Mouse (Mus musculus) natural killer cell, adult 2 months (primary cell): ENCODE data around the gene Smug1.

Experiments used
- DNase-seq, 2 experiments: peaks; one replicate each; pipeline ENCODE4 v3.0.0; 2022; ENCODE audit warnings: low spot score in 2 of 2

Smug1 gene

DNA sequence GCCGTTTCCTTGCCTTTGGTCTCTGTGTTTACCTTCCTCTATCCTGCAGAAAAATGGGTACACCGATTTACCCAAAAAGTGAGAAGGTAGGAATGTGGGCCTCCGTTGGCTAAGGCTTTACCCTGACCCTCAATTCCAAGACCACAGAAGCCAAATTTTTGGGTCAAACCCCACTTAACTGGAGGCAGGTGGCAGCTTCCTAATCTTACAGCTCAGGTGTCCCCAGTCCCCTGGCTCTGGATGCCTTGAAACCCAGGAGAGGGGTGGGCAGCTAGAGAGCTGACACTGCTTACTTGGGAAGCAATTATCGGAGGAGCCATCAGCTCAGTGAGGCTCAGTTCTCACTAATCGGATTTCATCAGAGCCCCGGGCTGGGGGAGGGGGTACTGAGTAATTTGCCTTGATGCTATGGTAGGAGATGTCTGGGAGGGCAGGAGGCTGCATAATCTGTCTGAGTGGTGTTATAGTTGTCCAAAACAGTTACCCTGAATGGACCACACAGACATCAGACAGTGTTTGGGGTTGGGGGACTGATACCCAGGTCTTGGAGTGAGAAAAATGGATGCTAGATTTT, at the start of gene Smug1:
TSS of gene Smug1 (minus strand) at position 51 of the 574 bp plus-strand sequence.
- no peak for DNase-seq

- DNase-seq = no peak
These were observed 49.2 kb upstream of the Smug1 start for GRCm38 (mm10) chr15:103216052-103216451.

GRCm38 (mm10) chr15:103214971-103215907, 48.3 kb upstream of the Smug1 start:
- peak; percentile 75 to 77 for DNase-seq

DNA sequence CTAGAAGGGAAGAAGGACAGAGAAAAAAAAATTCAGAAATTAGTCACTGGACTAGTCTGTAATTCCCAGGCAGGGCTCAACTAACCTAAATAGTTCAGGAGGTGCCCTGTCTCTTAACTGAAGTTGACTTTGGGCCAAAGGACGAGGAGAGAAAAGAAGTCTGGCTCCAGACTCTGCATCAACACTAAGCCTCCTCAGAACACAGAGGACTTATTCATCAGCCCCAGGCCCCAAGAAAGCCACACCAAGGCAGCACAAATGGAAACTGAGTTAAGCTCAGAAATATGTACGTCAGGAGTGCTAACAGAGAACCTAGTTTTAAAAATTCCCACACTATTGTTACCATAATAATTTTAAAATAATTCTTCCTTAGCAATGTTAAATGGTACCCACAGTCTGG, 47.3 kb upstream of the Smug1 start:
- no peak for DNase-seq

GRCm38 (mm10) chr15:103205156-103205555, 38.3 kb upstream of the Smug1 start:
- no peak for DNase-seq

- no peak for DNase-seq
These were observed 35.3 kb upstream of the Smug1 start for GRCm38 (mm10) chr15:103202088-103202793.

- DNase-seq = no peak
These were observed 30.9 kb upstream of the Smug1 start for GRCm38 (mm10) chr15:103197785-103198184.

- DNase-seq = no peak
These were observed 29.9 kb upstream of the Smug1 start for GRCm38 (mm10) chr15:103196835-103197234.

DNA sequence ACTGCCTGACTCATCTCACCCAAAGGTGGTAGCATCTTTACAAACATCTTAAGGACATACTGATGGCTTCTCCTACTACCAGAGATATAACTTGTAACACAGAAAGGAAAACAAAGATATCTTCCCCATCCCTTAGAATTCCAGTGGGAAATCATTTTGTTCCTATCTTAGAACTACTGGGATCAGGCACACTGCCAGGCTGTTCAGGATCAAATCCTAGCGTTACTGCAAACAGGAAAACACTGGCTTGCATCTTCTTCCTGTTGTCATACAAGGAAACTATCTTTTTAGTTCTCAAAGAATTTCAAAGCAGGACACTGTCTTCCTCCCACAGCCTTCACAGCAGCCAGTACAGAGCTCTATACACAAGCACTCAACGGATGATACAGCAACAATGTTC, 26.7 kb upstream of the Smug1 start:
- DNase-seq = no peak

DNA sequence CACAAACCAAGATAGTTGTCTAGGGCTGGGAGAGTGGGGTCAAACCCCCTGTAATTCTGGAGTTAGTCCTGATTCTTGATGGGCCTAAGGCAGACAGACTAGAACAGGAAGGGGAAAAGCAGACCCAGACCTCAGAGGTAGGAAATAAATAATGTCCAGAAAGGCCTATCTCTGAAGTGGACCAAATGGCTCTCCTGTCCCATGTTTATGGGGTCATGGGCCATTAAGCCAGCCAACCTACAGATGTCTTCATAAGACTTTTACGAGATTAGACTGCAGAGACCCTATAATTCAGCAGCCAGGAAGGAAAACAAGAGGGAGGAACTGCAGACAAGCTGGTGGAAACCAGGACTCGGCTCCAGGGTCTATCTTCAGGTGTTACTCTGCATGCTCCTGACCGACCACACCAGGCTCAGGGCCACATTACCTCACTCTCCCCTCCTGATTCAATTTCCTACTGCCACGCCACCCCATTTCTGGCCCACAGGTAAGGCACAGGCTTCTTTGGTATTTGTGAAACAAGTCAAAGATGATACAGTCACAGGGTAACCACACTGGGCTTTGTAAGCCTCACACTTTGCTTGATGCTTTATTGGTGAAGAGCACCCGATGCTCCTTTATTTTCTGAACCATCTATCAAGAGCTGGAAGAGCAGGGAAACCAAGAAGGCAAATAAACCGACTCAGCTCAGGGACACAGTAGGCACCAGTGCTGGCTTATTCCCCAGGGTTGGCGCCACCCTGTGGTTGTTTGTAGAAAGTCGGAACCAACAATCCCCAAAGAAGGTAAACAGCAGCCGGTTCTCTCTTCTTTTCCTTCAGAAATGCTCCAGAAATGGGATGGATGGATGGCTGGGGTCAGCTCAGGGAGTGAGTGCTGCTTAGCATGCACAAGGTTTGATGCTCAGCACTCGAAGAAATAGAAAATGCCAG, 23.9 kb upstream of the Smug1 start:
- DNase-seq = peak in 1 of 2 experiments; percentile 39

- no peak for DNase-seq
These were observed 23.2 kb upstream of the Smug1 start for GRCm38 (mm10) chr15:103190083-103190482.

DNA sequence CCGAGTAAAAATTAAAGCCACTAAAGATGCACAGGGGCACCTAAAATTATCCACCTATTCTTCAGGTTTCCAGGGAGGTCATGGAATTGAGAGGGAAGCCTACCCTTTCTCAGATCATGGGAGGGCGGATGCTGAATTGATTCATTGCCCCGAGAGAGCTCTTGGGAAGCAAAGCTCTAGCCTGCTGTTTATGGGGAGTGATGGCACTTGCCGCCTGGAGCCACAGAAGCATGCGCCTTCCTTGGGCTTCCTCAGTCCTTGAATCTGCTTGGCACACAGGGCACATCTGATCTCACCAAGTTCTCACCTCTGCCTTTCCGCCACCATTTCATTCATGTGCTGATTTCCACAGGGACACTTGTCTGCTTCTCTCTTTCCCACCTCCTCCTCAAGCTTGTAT, 20.9 kb upstream of the Smug1 start:
- no peak for DNase-seq

- DNase-seq = no peak
These were observed 18.7 kb upstream of the Smug1 start for GRCm38 (mm10) chr15:103185462-103186198.

DNA sequence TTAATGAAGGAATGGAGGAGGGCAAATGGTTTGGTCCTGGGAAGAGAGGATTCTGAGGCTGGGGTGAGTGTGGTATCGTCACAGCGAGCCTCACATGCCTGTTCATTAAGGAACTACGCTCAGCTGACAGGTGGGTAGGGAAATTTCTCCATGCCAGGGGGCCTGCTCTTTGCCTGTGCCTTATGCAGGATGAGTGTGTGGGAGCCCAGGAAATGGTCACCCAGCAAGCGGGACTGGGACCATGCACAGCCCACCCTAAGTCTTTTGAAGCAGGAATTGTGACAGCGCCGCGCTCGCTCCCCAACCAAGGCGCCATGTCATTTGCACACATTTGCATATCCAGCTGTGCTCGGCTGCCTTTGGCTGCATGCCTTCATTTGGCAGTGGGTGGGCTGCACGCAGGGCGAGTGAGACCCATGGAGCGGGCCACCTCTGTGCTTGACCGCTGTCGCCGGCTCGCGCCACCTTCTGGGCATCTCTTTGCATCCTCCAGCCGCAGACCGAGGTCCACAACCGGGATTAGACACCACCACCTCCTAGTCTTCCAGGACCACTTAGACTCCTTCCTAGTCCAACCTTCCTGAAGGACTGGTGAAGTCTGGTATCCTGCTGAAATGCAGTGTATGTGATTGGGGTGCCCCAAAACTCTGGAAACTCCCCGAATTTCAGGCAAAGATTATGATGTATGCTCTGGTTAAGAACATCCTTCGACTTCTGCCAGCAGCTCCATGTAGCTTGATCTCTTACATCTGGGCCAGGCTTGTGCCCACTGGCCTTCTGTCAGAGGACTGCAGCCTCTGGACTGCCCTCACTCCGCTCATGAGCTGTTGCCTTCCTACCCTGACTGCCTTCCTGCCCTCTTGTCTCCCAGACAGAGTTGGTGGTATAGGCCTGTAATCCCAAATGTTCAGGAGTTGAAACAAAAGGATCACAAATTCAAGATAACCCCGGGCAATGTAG, 17.0 kb upstream of the Smug1 start:
- DNase-seq = no peak

DNA sequence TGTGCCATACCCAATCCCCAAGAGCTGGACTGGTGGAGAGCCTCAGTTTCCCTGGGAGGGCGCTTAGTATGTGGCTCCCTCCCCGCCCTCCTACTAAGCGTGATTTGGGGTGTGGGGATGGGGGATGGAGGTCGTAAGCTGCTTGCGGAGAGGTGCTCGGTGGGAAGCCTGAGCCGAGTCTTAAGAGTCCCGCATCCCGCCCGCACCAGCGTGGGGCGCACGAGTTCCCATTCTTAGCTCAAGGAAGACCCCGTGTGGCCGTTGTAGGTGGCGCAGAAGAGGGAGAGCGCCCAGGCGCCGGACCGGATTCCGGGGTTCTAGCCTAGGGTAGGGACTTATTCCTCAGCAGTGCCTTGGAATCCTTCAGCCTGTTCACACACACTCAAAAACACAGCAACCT, 16.2 kb upstream of the Smug1 start:
- peak in 1 of 2 experiments; percentile 48 for DNase-seq

DNA sequence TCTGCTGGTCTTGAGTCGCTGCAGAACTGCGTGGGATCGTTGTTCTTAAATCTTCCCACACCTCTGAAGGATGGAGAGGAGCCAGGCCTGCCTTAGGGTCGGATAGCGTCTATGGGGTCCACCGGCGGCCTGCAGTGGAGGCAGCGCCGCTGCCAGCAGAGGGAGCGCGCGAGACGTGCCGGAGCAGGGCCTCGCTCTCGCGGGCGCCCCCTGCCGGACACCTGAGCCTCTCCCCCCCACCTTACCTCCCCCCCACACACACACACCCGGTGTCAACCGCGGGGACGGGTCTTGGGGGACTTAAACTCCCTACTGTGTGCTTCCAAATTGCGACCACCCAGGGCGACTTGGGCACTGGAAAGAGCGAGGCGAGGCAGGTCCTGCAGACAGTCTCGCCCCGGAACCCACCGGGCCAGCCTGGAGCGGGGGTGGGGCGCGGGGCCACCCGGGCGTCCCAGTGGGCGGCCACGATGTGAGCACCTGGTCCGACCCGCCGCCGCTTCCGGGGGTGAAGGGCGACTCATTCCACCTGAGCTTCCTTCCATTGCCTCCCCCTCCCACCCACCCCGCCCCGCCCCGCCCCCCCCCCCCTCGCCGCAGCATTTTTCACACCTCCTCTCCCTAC, 15.4 kb upstream of the Smug1 start:
- peak; percentile 60 to 82 for DNase-seq

DNA sequence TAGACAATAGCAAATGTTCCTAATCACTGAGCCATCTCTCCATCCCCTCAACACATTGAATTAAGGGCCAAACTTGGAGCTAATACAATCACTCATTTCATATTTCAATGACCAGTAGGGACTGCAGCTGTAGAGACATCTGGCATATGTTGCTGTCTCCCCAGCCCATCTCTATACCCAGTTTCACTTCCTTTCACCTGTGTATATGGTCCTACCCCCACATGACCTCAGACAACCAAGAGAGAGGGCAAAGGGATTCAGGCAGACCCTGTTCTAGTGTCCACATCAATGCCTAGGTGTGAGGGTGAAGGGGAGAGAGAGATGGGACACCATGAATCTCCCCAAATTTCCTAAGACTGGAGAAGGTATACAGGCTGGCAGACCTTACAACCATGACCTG, 13.5 kb upstream of the Smug1 start:
- no peak for DNase-seq

DNA sequence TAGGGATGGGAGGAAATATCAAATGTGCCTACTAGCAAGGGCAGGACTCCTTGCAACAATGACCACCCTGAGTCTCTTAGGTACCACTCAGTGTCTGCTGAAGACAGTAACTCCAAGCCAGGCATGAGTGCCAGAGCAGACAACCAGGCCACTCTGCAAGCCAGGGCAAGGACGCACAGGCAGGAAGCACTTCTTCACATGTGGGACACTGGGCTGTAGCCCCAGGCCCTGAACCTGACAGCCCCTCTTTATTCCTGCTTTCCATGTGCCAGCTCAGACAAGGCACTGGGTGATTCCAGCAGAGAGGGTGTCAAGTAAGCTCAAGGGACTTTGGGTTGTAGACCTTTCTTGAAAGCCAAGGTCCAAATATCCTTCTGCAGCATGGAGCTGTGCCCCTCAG, 11.9 kb upstream of the Smug1 start:
- DNase-seq = no peak

DNA sequence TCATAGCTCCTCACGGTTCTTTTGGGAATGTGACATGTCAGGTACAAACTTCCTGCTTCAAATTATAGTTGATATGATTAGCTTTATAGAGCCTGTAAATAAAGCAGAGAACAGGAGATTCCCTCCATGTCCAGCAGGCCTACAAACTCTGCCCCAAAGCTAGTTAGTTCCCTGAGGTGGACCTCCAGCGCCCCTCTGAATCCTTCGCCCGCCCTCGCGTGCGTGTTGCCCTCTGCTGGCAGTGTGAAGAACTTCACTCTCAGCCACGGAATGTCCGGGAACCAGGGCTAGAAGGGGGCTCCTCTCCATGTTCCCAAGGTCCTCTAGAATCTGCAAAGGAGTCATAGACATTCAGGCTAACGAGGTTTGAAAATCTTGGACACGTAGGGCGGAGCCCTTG, 11.2 kb upstream of the Smug1 start:
- peak in 1 of 2 experiments; percentile 55 for DNase-seq
